Mouse (Mus musculus): ENCODE results near the gene Csnk1d. TPM values are rescaled to one million over a fixed set of nuclear protein-coding genes. Genes with fewer than 3 reads are reported as not detected.

Csnk1d gene
- polyA plus RNA-seq, 1 experiment, result 106 TPM

- Histone ChIP-seq H3K4me3 (ENCODE audit: control insufficient read depth, insufficient read depth, low read length) (no peak overlapping the region), H3K4me1 (replicated peaks; ENCODE audit: control insufficient read depth, insufficient read depth, low read length) (peaks cover 13% of the 10 kb centered on the region), H3K36me3 (ENCODE audit: control insufficient read depth, insufficient read depth, low read length) (peaks cover 29% of the 10 kb centered on the region), H3K27ac (ENCODE audit: control insufficient read depth, insufficient read depth, low read length) (no peak overlapping the region), H3K27me3 (ENCODE audit: control insufficient read depth, insufficient read depth, low read length) (no peaks in the 10 kb centered on the region)
- no peak for DNase-seq
- 76% methylated on average over 3 of the region's 3 CpGs for WGBS
- TF ChIP-seq POLR2A (IDR thresholded peaks at IDR 0.05; ENCODE audit: control insufficient read depth, extremely low read depth, insufficient read depth, low read length, poor library complexity) (no peak), CTCF (IDR thresholded peaks at IDR 0.05; ENCODE audit: borderline replicate concordance, control insufficient read depth, extremely low read depth, insufficient read depth, low read length, poor library complexity) (no peak)
These were observed 31.6 kb downstream of the Csnk1d start for GRCm38 (mm10) chr11:120959564-120959963.

- TF ChIP-seq POLR2A (IDR thresholded peaks at IDR 0.05; ENCODE audit: control insufficient read depth, extremely low read depth, insufficient read depth, low read length, poor library complexity) (no peak), CTCF (IDR thresholded peaks at IDR 0.05; ENCODE audit: borderline replicate concordance, control insufficient read depth, extremely low read depth, insufficient read depth, low read length, poor library complexity) (no peak)
- Histone ChIP-seq H3K27ac (ENCODE audit: control insufficient read depth, insufficient read depth, low read length) (no peak overlapping the region), H3K4me3 (ENCODE audit: control insufficient read depth, insufficient read depth, low read length) (no peak overlapping the region), H3K27me3 (ENCODE audit: control insufficient read depth, insufficient read depth, low read length) (no peaks in the 10 kb centered on the region), H3K4me1 (replicated peaks; ENCODE audit: control insufficient read depth, insufficient read depth, low read length) (peaks cover 13% of the 10 kb centered on the region), H3K36me3 (ENCODE audit: control insufficient read depth, insufficient read depth, low read length) (peaks cover 24% of the 10 kb centered on the region)
- DNase-seq, result no peak
- WGBS, result 96% methylated on average over 18 of the region's 18 CpGs
These were observed 32.1 kb downstream of the Csnk1d start for GRCm38 (mm10) chr11:120959066-120959465.

- H3K27me3 ChIP-seq (ENCODE audit: control insufficient read depth, insufficient read depth, low read length), result no peaks in the 10 kb centered on the region
- TF ChIP-seq CTCF (IDR thresholded peaks at IDR 0.05; ENCODE audit: borderline replicate concordance, control insufficient read depth, extremely low read depth, insufficient read depth, low read length, poor library complexity) (no peak), POLR2A (IDR thresholded peaks at IDR 0.05; ENCODE audit: control insufficient read depth, extremely low read depth, insufficient read depth, low read length, poor library complexity) (no peak)
- H3K4me3 ChIP-seq (ENCODE audit: control insufficient read depth, insufficient read depth, low read length), result no peak overlapping the region
- 73% methylated on average over 15 of the region's 15 CpGs for WGBS
- H3K27ac ChIP-seq (ENCODE audit: control insufficient read depth, insufficient read depth, low read length), result no peak overlapping the region
- peaks cover 13% of the 10 kb centered on the region for H3K36me3 ChIP-seq (ENCODE audit: control insufficient read depth, insufficient read depth, low read length)
- peaks cover 13% of the 10 kb centered on the region for H3K4me1 ChIP-seq (replicated peaks; ENCODE audit: control insufficient read depth, insufficient read depth, low read length)
- no peak for DNase-seq
These were observed 33.3 kb downstream of the Csnk1d start for GRCm38 (mm10) chr11:120957731-120958257.

- Histone ChIP-seq H3K27me3 (ENCODE audit: control insufficient read depth, insufficient read depth, low read length) (no peaks in the 10 kb centered on the region), H3K4me1 (replicated peaks; ENCODE audit: control insufficient read depth, insufficient read depth, low read length) (peaks cover 13% of the 10 kb centered on the region), H3K36me3 (ENCODE audit: control insufficient read depth, insufficient read depth, low read length) (peaks cover 7% of the 10 kb centered on the region), H3K4me3 (ENCODE audit: control insufficient read depth, insufficient read depth, low read length) (no peak overlapping the region), H3K27ac (ENCODE audit: control insufficient read depth, insufficient read depth, low read length) (no peak overlapping the region)
- TF ChIP-seq POLR2A (IDR thresholded peaks at IDR 0.05; ENCODE audit: control insufficient read depth, extremely low read depth, insufficient read depth, low read length, poor library complexity) (no peak), CTCF (IDR thresholded peaks at IDR 0.05; ENCODE audit: borderline replicate concordance, control insufficient read depth, extremely low read depth, insufficient read depth, low read length, poor library complexity) (no peak)
- DNase-seq, result no peak
- WGBS, result 74% methylated on average over 8 of the region's 8 CpGs
These were observed 34.1 kb downstream of the Csnk1d start for GRCm38 (mm10) chr11:120957052-120957451.

GRCm38 (mm10) chr11:120955701-120956100 is 35.4 kb downstream of the Csnk1d start:
- H3K4me1 ChIP-seq (replicated peaks; ENCODE audit: control insufficient read depth, insufficient read depth, low read length), result peaks cover 18% of the 10 kb centered on the region
- H3K4me3 ChIP-seq (ENCODE audit: control insufficient read depth, insufficient read depth, low read length), result no peak overlapping the region
- H3K27ac ChIP-seq (ENCODE audit: control insufficient read depth, insufficient read depth, low read length), result no peak overlapping the region
- no peak for TF ChIP-seq CTCF (IDR thresholded peaks at IDR 0.05; ENCODE audit: borderline replicate concordance, control insufficient read depth, extremely low read depth, insufficient read depth, low read length, poor library complexity)
- TF ChIP-seq POLR2A (IDR thresholded peaks at IDR 0.05; ENCODE audit: control insufficient read depth, extremely low read depth, insufficient read depth, low read length, poor library complexity), result no peak
- DNase-seq, result no peak
- no peaks in the 10 kb centered on the region for H3K27me3 ChIP-seq (ENCODE audit: control insufficient read depth, insufficient read depth, low read length)
- no peaks in the 10 kb centered on the region for H3K36me3 ChIP-seq (ENCODE audit: control insufficient read depth, insufficient read depth, low read length)
- WGBS, result 98% methylated on average over 8 of the region's 8 CpGs

GRCm38 (mm10) chr11:120954936-120955335 is 36.2 kb downstream of the Csnk1d start:
- Histone ChIP-seq H3K36me3 (ENCODE audit: control insufficient read depth, insufficient read depth, low read length) (no peaks in the 10 kb centered on the region), H3K4me1 (replicated peaks; ENCODE audit: control insufficient read depth, insufficient read depth, low read length) (peaks cover 23% of the 10 kb centered on the region), H3K27ac (ENCODE audit: control insufficient read depth, insufficient read depth, low read length) (no peak overlapping the region), H3K27me3 (ENCODE audit: control insufficient read depth, insufficient read depth, low read length) (no peaks in the 10 kb centered on the region), H3K4me3 (ENCODE audit: control insufficient read depth, insufficient read depth, low read length) (no peak overlapping the region)
- TF ChIP-seq CTCF (IDR thresholded peaks at IDR 0.05; ENCODE audit: borderline replicate concordance, control insufficient read depth, extremely low read depth, insufficient read depth, low read length, poor library complexity) (no peak), POLR2A (IDR thresholded peaks at IDR 0.05; ENCODE audit: control insufficient read depth, extremely low read depth, insufficient read depth, low read length, poor library complexity) (no peak)
- WGBS, result 94% methylated on average over 5 of the region's 5 CpGs
- no peak for DNase-seq

Data from thymus, adult 2 months (tissue).